Mouse (Mus musculus) spleen, postnatal 36 days (tissue): ENCODE data around the gene Man1c1.

Source experiments
- DNase-seq, 2 experiments: peaks; one replicate each; pipeline ENCODE4 v3.0.0; 2022; ENCODE audit warnings: low spot score in 2 of 2, mixed read lengths in 1 of 2

The Man1c1 gene

DNA sequence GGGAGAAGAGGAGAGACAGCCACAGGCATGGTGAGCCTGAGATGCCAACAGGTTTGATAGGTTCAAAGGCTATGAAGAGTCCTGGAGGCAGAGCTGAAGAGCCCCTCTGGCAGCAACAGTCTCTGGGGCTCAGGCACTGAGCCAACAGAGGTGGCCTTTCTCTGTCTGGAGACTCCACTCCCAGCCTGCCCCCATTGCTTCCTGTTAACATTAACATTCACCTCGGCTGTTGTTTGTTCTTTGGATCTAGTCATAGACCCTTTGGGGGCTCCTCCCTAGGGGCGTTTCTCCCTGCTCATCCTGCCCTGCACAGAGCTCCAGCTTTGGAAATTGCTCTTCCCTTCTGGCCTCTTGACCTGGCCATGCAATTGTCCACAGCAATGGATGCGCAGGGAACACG is 20.9 kb upstream of the Man1c1 start:
- DNase-seq = no peak

- no peak for DNase-seq
Measured at GRCm38 (mm10) chr4:134723251-134723650, 19.2 kb upstream of the Man1c1 start.

GRCm38 (mm10) chr4:134721076-134721475 is 17.0 kb upstream of the Man1c1 start:
- no peak for DNase-seq

DNA sequence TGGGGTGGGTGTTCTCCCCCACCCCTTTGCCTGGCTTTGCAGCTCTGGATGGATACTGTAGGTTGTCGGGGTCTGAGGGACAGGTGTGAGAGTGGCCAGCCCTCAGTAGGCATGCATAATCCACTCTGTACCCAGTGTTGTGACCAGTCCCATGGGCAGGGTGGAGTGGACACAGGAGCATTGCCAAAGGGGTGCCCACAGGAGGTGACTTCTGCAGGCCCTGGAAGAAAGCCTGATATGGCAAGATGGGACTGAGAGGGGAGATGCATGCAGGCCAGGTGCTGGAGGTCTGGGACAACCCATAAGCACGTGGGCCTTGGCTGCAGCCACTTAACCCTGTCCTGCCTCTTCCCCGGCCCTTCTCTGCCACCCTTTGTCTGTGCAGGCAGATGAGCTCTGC is 16.3 kb upstream of the Man1c1 start:
- no peak for DNase-seq

DNA sequence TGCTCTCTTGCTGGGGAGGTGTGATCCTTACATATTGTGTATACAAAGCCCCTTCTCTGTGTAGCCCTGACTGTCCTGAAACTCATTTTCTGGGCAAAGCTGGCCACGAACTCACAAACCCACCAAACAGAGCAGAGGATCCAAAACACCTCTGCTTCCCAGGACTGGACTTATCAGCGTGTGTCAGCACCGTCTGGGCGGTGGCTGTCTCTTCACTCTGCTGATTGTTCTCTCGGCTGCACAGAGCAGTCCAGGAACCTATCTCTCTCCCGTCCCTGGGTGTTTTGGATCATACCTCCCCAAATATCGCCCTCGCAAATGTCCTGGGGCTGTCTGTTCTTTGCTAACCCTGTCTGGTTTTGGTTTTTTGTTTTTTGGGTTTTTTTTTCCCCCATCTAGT is 15.4 kb upstream of the Man1c1 start:
- no peak for DNase-seq

GRCm38 (mm10) chr4:134713937-134714336 is 9.8 kb upstream of the Man1c1 start:
- peak; percentile 76 to 79 for DNase-seq

DNA sequence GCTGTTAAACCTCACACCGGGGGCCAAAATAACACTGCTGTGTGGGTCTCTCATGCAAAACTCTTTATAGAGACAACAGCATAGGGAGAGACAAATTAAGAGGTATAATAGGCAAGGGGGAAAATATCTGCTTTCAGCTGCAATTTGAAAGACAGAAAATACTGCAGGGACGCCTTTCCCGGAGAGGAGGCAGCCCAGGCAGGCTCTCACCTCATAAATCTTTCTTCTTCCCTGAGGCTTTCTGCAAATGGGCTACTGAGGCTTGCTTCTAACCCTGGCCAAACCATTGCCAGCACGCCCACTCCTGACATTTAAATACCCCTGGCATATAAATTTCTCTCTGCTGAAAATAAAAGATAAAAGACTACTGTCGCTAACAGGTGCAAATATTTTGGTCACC is 1.2 kb upstream of the Man1c1 start:
- no peak for DNase-seq

DNA sequence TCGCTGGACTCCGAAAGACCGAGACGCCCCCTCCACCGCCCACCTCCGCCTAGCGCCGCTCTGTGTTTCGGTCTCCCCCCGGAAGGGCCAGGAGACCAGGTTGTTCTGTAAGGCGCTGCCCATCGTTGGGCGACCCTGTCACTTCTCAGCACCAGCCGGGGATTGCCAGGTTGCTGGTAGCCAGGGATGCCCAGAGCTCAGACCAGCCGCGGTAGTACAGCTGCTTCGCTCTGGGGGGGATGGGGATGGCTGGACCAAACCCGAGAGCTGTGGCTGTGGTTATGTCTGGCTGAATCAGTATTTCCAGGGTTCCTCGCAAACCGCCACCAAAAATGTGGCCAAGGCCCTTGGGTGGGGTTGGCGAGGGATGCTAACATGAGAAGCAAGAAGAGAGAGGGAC is 500 bp upstream of the Man1c1 start:
- DNase-seq = no peak

- peak; percentile 39 to 44 for DNase-seq
Measured at GRCm38 (mm10) chr4:134702981-134703834, 882 bp downstream of the Man1c1 start.

DNA sequence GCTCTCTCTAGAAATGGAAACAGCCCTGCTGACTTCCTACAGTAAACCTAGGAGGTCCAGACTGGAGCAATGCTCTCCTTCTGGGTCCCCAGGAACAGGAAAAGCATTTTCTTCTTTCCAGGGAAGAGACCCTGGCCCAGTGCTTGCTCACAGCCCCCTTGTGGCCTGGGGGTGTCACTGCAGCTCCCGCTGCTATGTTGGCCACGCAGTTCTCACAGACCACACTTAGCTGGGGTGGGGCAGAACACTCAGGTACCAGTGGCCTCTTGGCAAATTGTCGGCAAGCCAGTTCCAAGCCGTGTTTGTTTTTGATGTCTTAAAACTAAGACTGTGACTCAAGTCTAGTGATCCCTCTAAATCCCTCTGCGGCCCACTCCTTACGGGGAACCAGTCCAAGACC is 2.2 kb downstream of the Man1c1 start:
- peak; percentile 42 to 45 for DNase-seq

DNA sequence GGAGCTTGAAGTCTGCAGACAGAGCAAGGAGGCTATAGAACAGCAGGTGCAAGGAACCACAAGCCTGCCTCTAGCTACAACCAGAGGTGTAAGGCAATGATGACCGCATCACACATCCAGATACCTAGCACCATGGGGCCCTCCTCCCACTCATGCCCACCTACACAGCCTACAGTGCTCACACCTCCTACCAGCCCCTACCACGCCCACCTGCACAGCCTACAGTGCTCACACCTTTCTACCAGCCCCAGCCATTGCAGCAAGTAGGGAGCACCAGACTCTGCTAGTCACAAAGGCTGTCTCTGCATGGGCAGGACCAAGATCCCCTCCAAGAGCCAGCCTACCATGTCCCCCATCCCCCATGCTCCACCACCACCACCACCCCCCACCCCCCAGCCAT is 3.2 kb downstream of the Man1c1 start:
- no peak for DNase-seq

DNA sequence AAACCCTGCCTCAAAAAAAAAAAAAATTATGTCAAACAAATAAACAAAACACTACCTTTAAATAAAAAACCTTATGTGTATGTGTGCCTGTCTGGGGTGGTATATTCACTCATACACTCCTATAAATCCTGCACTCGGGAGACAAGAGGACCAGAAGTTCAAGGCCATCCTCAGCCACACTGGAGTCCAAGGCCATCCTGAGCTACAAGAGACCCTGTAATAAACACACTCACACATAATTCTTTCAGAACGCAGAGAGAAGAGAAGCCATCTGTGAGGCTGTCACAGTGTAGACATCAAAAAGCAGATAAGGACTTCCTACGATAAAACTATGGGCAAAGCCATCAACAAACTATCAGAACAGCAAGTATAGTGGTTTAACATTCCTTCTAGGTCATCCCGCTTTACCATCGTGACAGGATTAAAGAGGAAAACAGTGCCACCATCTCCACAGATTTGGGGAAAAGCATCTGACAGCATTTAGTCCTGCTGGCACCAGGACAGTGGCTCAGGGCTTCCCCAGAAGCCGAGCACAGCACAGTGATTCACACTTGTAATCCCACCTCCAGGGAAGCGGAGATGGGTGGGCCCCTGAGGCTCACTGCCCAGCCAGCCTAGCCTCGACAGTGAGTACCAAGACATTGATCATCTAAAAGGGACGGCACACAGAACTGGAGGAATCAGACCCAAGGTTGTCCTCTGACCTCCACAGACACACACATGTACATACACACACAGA is 10.7 kb downstream of the Man1c1 start:
- no peak for DNase-seq

- DNase-seq = no peak
Measured at GRCm38 (mm10) chr4:134692388-134692787, 11.7 kb downstream of the Man1c1 start.

GRCm38 (mm10) chr4:134686022-134686661 is 17.9 kb downstream of the Man1c1 start:
- no peak for DNase-seq

GRCm38 (mm10) chr4:134684637-134685338 is 19.3 kb downstream of the Man1c1 start:
- no peak for DNase-seq

- DNase-seq = no peak
Measured at GRCm38 (mm10) chr4:134683892-134684291, 20.2 kb downstream of the Man1c1 start.

DNA sequence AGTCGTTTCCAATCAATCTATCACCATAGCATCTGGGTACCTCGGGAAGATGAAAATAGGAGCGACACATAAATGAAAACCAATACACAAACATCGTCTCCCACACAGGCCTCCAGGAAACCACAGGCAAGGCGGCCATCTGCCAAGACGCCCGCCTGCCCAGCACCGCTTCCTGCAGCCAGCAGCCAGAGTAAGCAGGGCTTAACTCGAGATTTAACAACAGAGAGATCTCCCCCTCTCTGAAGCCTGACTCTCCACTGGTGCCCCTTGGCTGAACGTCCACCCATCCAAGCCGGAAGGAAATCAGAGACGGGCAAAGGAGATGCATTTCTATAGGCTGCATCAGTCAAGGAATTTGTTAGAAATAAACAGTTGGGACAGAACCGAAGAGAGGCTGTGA is 21.1 kb downstream of the Man1c1 start:
- DNase-seq = no peak

DNA sequence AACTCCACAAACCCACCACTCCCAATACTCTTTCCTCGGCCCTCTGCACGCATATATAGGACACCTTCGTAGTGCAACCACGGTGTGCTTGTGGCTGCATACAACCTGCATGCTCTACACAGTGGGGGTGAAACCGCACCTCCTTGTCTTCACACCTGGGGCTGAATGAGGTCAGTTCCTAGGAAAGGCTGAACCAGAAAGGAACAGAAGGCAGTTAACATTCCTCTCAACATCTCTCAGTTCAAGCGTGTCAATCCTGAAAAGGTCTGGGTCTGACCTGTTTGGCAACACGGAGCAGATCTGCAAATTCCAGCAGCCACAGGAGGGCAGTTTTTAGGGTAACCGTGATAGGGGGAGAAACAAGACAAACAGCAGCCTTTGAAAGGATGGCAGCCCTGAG is 21.7 kb downstream of the Man1c1 start:
- DNase-seq = no peak

GRCm38 (mm10) chr4:134681819-134682218 is 22.3 kb downstream of the Man1c1 start:
- DNase-seq = no peak

GRCm38 (mm10) chr4:134677556-134678508 is 26.3 kb downstream of the Man1c1 start:
- DNase-seq = no peak

GRCm38 (mm10) chr4:134675800-134676199 is 28.3 kb downstream of the Man1c1 start:
- DNase-seq = no peak
